Mouse (Mus musculus) embryonic fibroblast, embryonic 13.5 days (primary cell): Measurements from ENCODE around the gene Gxylt2.

Experiments
- CTCF ChIP-seq: IDR thresholded peaks from 2 replicates; pipeline ENCODE4 v1.5.1; 2011; ENCODE audit warnings: mild to moderate bottlenecking, control low read depth, low read length, moderate library complexity, borderline replicate concordance; ENCODE audit not compliant: insufficient read depth
- POLR2A ChIP-seq: IDR thresholded peaks from 2 replicates; pipeline ENCODE4 v1.6.1; 2011; ENCODE audit warnings: low read depth, mild to moderate bottlenecking, control low read depth, low read length, moderate library complexity

GRCm38 (mm10) chr6:100826046-100826445, 121.5 kb downstream of the Gxylt2 start:
- TF ChIP-seq POLR2A, result no peak
- TF ChIP-seq CTCF, result no peak
